Mouse (Mus musculus) heart, embryonic 12.5 days (tissue): ENCODE results near the gene Kmt5c. TPM values are rescaled to one million over a fixed set of nuclear protein-coding genes. Genes with fewer than 3 reads are reported as not detected.

Experiments used
- ATAC-seq: fragments of 200-750 bp; cut with Nextera tagmentation; 2 replicates; pipeline ENCODE4 v1.8.0; 2017; ENCODE audit warnings: moderate TSS enrichment, moderate library complexity; ENCODE audit not compliant: insufficient number of reproducible peaks, low FRiP score
- H3K27ac ChIP-seq: fragments of 300-500 bp; sonication (generic); 2 replicates; pipeline ENCODE4 v1.5.1; 2016; ENCODE audit warnings: mild to moderate bottlenecking, moderate library complexity; ENCODE audit not compliant: poor library complexity, severe bottlenecking
- H3K27me3 ChIP-seq: fragments of 300-500 bp; sonication (generic); replicated peaks from 2 replicates; pipeline ENCODE4 v1.6.1; 2016; ENCODE audit warnings: mild to moderate bottlenecking, moderate library complexity
- H3K36me3 ChIP-seq: fragments of 300-500 bp; sonication (generic); 2 replicates; pipeline ENCODE4 v1.6.1; 2016; ENCODE audit warnings: mild to moderate bottlenecking, moderate library complexity
- H3K4me1 ChIP-seq: fragments of 300-500 bp; sonication (generic); replicated peaks from 2 replicates; pipeline ENCODE4 v1.6.1; 2016; ENCODE audit warnings: mild to moderate bottlenecking
- H3K4me2 ChIP-seq: fragments of 300-500 bp; sonication (generic); 2 replicates; pipeline ENCODE4 v1.6.1; 2016; ENCODE audit warnings: mild to moderate bottlenecking, moderate library complexity
- H3K4me3 ChIP-seq: fragments of 300-500 bp; sonication (generic); 2 replicates; pipeline ENCODE4 v1.5.1; 2016; ENCODE audit warnings: mild to moderate bottlenecking
- H3K9ac ChIP-seq: fragments of 300-500 bp; sonication (generic); 2 replicates; pipeline ENCODE4 v1.6.1; 2016; ENCODE audit warnings: mild to moderate bottlenecking, moderate library complexity
- H3K9me3 ChIP-seq: fragments of 300-500 bp; sonication (generic); replicated peaks from 2 replicates; pipeline ENCODE4 v1.6.1; 2016; ENCODE audit warnings: mild to moderate bottlenecking, moderate library complexity
- WGBS: fragments of 180-500 bp; shearing (Covaris S2); methylation state at CpG from one replicate; pipeline ENCODE4 v1.1.7; 2016; 5-methylcytosine and 5-hydroxymethylcytosine counted together
- polyA plus RNA-seq: library from polyadenylated mRNA; unstranded; fragments of >200 nt; fragmentation: Nextera tagmentation; extraction: Ambion mirVana; gene quantifications from 2 replicates; pipeline ENCODE4 v1.2.1, GENCODE M21; 2016

Kmt5c gene
- polyA plus RNA-seq, 1 experiment from 2014 or later, result 65.0 TPM

DNA sequence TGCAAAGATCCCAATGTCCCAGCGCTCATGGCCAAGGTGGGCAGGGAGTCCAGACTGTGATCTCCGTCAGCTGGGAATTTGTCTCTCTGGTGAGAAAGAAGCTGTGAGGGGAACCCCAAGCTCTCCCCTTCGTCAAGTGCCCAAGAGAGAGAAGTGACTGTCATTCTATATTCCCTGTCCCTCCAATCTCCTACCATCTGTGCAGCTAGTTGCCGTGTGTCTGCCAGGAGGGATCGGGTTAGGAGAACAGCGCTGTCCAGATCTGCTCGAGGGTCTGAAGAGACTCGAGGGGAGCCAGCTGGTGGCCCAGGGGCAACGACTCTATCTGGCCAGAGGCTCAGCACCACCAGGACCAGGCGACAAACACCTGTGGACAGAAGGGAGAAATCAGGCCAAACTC lies 36.2 kb downstream of the Kmt5c start:
- Histone ChIP-seq H3K9ac (no peak overlapping the region), H3K27ac (no peak overlapping the region), H3K4me2 (no peak overlapping the region), H3K27me3 (peaks cover 68% of the 10 kb centered on the region), H3K4me3 (no peak overlapping the region; the same call in 1 of the 2 replicates), H3K36me3 (no peaks in the 10 kb centered on the region), H3K4me1 (peaks cover 21% of the 10 kb centered on the region), H3K9me3 (peaks cover 4% of the 10 kb centered on the region; the same call in 1 of the 2 replicates)
- 46% methylated on average over 10 of the region's 10 CpGs for WGBS
- ATAC-seq, result no peak

DNA sequence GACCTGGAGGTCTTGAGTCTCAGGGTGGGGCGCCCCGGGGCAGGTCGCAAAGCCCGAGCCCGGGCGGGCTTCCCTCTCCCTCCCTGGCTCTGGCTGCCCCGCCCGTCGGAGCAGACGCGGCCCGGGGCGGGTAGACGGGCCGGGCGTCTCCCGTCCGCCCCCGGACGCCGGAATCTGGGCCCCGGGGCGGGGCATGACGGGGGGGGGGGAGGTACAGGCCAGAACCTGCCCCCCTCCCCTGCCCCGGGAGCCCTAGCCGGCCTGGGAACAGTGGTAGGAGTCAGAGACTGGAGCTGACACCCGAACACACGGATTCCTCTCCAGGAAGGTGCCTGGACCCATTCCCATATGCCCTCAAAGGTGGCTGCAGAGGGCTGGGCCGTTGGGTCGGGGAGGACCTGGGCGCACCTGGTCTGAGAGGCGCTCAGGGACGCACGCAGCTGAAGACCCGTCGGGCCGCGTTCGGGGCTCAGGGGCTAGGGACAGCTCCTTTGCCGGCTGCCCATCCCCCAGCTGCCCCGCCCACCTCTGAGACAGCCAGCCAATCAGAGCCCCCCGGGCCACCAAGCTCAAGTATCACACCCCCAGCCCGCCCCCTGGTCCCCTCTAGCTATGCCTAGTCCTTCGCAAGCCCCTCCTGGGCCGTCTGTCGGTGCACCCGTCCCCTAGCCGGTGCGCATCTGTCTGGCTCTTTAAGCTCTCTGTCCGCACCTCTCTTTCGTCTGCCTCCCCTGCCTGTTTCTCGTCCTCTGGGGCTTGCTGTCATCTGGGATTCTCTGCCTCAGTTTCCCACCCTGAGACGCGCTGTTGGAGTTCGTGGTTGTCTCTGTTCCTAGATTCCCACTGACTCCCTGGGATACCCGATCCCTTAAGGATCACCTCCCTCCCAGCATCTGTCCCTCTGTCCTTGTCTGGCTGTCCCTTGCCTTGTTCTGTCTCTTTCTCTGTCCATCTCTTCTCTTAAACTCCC lies 37.2 kb downstream of the Kmt5c start:
- ATAC-seq, result peak; percentile 78
- H3K9me3 ChIP-seq, result peaks cover 4% of the 10 kb centered on the region; the same call in 1 of the 2 replicates
- peak overlapping the region; percentile 39 for H3K4me3 ChIP-seq
- under 1% methylated on average over 54 of the region's 56 CpGs for WGBS
- H3K4me1 ChIP-seq, result peaks cover 25% of the 10 kb centered on the region
- no peaks in the 10 kb centered on the region for H3K36me3 ChIP-seq
- H3K9ac ChIP-seq, result peak overlapping the region; percentile 50; the same call in 1 of the 2 replicates
- H3K4me2 ChIP-seq, result peak overlapping the region; percentile 65
- H3K27ac ChIP-seq, result no peak overlapping the region
- H3K27me3 ChIP-seq, result peaks cover 78% of the 10 kb centered on the region

DNA sequence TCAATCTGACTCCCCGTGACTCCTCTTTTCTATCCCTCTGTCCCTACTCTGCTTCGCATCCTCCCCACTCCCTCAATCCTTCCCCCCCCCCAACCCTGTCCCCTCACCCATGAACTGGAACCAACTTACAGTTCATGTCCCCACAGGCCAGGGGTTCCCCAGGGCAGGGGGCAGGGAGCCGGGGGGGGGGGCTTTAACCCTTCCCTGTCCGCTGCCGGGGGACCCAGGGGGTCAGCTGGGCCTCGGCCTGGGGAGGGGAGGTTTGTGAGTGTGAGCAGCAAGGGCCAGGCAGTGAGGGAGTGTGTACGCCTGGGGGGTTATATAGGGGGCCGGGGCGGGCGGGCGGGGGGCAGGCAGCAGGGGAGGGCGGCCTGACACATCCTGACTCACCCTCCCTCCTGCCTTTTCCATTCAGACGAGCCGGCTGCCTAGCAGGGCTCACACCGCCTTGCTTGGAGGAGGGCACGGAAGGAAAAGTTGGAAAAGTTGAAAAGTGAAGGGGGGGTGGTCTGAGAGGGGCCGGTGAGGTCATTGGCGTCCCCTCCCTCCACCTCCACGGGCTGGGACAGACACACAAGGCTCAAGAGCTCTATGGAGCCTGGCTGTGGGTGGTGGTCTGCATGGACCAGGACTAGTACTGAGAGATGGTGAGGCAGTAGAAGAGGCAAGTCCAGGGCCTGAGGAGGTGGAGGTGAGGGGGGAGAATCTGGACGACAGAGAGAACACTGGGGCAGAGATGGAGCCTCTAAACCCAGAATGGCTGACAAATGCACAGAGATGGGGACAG lies 38.1 kb downstream of the Kmt5c start:
- 0 out of 2 replicates have a peak, but pooled peaks have one; percentile 7 for ATAC-seq
- no peaks in the 10 kb centered on the region for H3K36me3 ChIP-seq
- peaks cover 4% of the 10 kb centered on the region; the same call in 1 of the 2 replicates for H3K9me3 ChIP-seq
- no peak overlapping the region; the same call in 1 of the 2 replicates for H3K4me3 ChIP-seq
- peaks cover 25% of the 10 kb centered on the region for H3K4me1 ChIP-seq
- H3K4me2 ChIP-seq, result peak overlapping the region; percentile 25; the same call in 1 of the 2 replicates
- no peak overlapping the region for H3K27ac ChIP-seq
- WGBS, result 9% methylated on average over 19 of the region's 20 CpGs
- peaks cover 86% of the 10 kb centered on the region for H3K27me3 ChIP-seq
- H3K9ac ChIP-seq, result peak overlapping the region; percentile 21; the same call in 1 of the 2 replicates

DNA sequence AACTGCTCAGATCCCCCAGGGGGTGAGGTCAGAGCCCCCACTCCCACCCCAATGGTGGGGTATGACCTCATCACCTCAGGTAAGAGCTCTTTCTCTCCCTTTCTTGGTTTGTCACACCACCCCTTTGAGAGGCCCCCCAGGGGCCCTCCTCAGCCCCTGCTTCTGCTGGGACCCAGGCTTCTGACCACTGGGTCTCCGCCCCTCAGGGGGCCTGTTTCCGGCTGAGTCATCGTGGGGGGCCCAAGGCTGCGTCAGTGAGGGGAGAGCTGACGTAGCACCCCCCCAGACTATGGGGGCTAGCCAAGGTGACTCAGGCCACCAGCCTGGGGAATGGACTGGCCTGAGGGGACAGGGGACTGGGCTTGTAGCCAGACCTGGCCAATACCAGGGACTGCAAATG lies 40.0 kb downstream of the Kmt5c start:
- Histone ChIP-seq H3K36me3 (no peaks in the 10 kb centered on the region), H3K27ac (no peak overlapping the region), H3K27me3 (peaks cover 98% of the 10 kb centered on the region), H3K9ac (no peak overlapping the region), H3K4me2 (no peak overlapping the region), H3K4me1 (peaks cover 25% of the 10 kb centered on the region), H3K9me3 (peaks cover 4% of the 10 kb centered on the region; the same call in 1 of the 2 replicates), H3K4me3 (no peak overlapping the region)
- 22% methylated on average over 5 of the region's 5 CpGs for WGBS
- ATAC-seq, result 0 out of 2 replicates have a peak, but pooled peaks have one; percentile 4

DNA sequence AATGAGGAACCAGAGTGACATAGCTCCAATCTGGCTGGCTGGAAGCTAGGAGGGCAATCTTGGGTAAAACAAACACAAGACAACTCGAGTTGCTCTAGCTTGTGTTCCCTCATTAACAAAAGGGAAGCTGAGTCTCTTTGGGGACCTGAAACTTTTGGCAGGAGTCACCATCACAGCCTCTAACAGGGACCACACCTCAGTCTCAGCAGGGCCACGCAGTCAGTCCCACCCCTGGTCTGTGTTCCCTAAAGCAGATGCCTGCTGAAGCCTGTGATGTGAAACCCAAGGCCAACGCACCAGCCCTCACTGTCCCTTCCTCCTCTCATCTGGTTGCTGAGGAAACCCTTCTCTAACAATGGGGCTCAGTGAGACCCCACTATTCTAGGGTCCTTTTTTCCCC lies 42.2 kb downstream of the Kmt5c start:
- no peak overlapping the region for H3K4me3 ChIP-seq
- no peak overlapping the region for H3K9ac ChIP-seq

DNA sequence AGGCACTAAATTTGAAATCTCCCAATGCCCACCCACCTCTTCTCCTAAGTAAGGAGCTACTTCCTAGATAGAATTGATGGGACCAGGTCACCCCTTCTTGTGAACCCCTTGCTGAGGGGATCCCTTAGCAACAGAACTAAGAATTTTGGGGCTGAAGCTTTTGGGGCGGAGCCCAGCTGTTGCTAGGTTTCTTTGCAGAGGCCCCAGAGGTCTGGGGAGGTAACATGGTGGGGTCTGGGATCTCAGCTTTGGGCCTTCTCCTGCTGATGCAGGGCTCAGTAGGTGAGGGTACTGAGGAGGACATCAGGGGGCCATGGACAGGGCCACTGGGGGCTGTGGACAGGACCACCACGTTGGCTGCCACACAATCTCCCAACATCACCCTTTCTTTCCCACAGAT lies 42.8 kb downstream of the Kmt5c start, which contains the start of the genes Il11 and Tmem190:
Gene Il11, minus strand, starts transcription at position 101 of the 400 bp plus-strand sequence.
Gene Tmem190, plus strand, starts transcription at position 179 of the 400 bp plus-strand sequence.
- H3K27ac ChIP-seq, result no peak within 1 kb of the TSS
- H3K9me3 ChIP-seq, result no peaks in the 10 kb centered on the region
- ATAC-seq, result no peak
- H3K4me3 ChIP-seq, result no peak within 1 kb of the TSS
- no peak within 1 kb of the TSS for H3K9ac ChIP-seq
- peaks cover 80% of the 10 kb centered on the region for H3K27me3 ChIP-seq
- H3K4me1 ChIP-seq, result peaks cover 15% of the 10 kb centered on the region
- WGBS, result 80% methylated on average over 2 of the region's 2 CpGs
- H3K36me3 ChIP-seq, result no peaks in the 10 kb centered on the region
- H3K4me2 ChIP-seq, result no peak within 1 kb of the TSS

More for the DNA sequence above, 42.2 kb downstream of the Kmt5c start:
- Histone ChIP-seq H3K27me3 (peaks cover 80% of the 10 kb centered on the region), H3K36me3 (no peaks in the 10 kb centered on the region), H3K27ac (no peak overlapping the region), H3K4me2 (no peak overlapping the region), H3K4me1 (peaks cover 19% of the 10 kb centered on the region), H3K9me3 (no peaks in the 10 kb centered on the region)
- no peak for ATAC-seq
- WGBS, result 45% methylated on average over 3 of the region's 3 CpGs

DNA sequence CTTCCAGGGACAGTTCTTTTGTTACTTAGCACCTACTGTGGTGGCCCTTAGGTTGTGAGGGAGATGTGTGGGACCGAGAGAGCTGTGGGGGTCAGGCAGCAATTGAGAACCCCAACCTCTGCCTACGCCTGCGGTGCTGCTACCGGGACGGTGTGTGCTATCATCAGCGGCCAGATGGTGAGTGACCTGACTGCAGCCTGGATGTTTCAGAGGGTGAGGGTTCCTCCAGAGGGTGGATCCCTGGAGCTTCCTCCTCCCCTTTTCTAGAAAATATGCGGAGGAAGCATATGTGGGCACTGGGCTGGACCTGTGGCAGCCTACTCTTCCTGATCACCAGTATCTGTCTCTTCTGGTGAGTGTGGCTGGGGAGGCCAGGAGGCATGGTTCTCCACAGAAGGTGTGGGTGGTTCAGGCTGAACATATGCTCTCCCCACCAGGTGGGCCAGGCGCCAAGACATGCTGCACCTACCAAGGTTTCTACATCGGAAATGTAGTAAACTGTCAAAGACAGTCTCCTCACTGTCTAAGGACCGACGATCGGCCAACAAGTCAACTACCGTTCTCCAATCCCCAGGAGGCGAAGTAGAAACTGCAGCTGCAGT lies 43.9 kb downstream of the Kmt5c start:
- no peaks in the 10 kb centered on the region for H3K36me3 ChIP-seq
- no peak overlapping the region for H3K4me2 ChIP-seq
- no peaks in the 10 kb centered on the region for H3K9me3 ChIP-seq
- H3K27me3 ChIP-seq, result peaks cover 71% of the 10 kb centered on the region
- peaks cover 14% of the 10 kb centered on the region for H3K4me1 ChIP-seq
- no peak overlapping the region for H3K4me3 ChIP-seq
- no peak overlapping the region for H3K9ac ChIP-seq
- WGBS, result 60% methylated on average over 14 of the region's 14 CpGs
- ATAC-seq, result peak; percentile 42; the same call in 1 of the 2 replicates
- H3K27ac ChIP-seq, result no peak overlapping the region

DNA sequence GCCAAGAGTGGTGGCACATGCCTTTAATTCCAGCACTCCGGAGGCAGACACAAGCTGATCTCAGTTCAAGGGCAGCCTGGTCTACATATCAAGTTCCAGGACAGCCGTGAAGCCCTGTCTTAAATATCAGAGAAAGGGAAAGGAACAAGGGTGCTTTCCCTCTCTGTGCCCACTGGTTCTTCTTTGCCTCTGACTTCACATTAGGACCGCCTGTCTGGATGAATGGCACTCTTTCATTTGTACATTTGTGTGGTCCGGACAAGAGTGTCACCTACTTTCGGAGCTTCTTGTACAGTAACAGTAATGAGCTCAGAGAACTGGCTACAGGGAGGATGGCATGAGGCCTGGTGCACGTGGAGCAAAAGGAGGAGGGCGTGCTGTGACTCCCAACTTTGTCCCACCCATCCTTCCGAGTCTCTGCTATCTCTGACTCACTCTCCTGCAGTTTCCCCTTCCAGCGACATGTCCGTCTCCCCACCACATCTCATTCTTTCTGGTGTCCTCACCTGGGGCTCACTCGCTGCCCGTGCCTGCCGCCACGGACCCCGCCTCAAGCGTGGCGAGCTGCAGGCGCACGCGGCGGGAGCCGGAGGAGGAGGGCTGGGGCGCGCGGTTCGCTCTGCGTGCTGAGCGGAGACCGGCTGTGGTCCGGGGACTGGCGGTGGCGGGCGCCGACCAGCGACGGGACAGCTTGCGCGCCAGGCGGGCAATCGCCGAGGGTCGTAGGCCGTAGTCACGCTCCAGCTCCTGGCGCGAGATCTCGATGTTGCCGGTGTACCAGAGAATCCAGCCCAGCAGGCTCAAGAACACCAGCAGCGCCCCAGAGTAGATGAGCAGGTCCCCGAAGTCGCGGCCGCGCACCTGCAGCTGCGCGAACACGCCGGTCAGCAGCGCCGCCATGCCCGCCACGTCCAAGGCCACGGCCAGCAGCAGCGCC lies 48.9 kb downstream of the Kmt5c start:
- H3K9ac ChIP-seq, result peak overlapping the region; percentile 86
- peak overlapping the region; percentile 63 for H3K4me3 ChIP-seq
- H3K4me2 ChIP-seq, result peak overlapping the region; percentile 94
- H3K27me3 ChIP-seq, result peaks cover 23% of the 10 kb centered on the region
- H3K36me3 ChIP-seq, result peaks cover 2% of the 10 kb centered on the region
- WGBS, result 1% methylated on average over 60 of the region's 64 CpGs
- no peaks in the 10 kb centered on the region for H3K9me3 ChIP-seq
- ATAC-seq, result peak; percentile 52
- H3K4me1 ChIP-seq, result peaks cover 7% of the 10 kb centered on the region
- 0 out of 2 replicates have a peak overlapping the region, but pooled peaks have one; percentile 3 for H3K27ac ChIP-seq

DNA sequence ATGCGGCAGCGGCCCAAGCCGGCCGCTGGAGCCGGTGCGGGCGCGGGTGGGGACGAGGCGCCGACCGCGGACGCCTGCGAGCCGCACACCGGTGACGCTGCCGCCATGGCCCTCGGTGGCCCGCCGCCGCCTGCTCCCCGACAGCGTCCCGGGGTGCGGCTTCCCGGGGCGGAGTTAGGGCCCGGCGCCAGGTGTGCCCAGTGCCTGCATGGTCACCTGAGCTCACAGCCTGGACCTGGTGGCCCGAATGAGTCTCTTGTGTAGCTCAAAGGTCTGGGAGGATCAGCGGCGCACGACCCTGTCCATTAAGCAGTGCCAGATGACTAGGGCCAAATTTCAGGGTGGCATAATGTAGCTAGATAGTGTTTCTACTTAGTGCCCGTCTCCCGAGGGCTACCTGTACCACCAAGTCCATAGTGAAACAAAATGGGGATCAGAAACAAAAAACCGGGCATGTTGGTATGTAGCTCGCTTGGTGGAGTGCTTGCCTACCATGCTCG lies 49.6 kb downstream of the Kmt5c start, which contains the start of gene Tmem238:
Gene Tmem238, minus strand, starts transcription at position 221 of the 500 bp plus-strand sequence.
- Histone ChIP-seq H3K9me3 (no peaks in the 10 kb centered on the region), H3K4me1 (peaks cover 14% of the 10 kb centered on the region), H3K4me3 (peak within 1 kb of the TSS; percentile 63), H3K4me2 (peak within 1 kb of the TSS; percentile 94), H3K27me3 (peaks cover 16% of the 10 kb centered on the region; the same call in 1 of the 2 replicates), H3K9ac (peak within 1 kb of the TSS; percentile 86), H3K27ac (0 out of 2 replicates have a peak within 1 kb of the TSS, but pooled peaks have one; percentile 3), H3K36me3 (peaks cover 9% of the 10 kb centered on the region)
- WGBS, result 6% methylated on average over 40 of the region's 40 CpGs
- ATAC-seq, result peak; percentile 4; the same call in 1 of the 2 replicates
